Mouse (Mus musculus) liver, postnatal 0 days (tissue): ENCODE measurements around the gene Ogfod1. TPM values are rescaled to one million over a fixed set of nuclear protein-coding genes. Genes with fewer than 3 reads are reported as not detected.

Experiments used
- ATAC-seq: fragments of 200-750 bp; cut with Nextera tagmentation; 2 replicates; pipeline ENCODE4 v1.8.0; 2017; ENCODE audit warnings: mild to moderate bottlenecking, moderate library complexity
- DNase-seq: peaks from one replicate; pipeline ENCODE4 v3.0.0-alpha.2; 2016
- H3K27ac ChIP-seq: fragments of 300-500 bp; sonication (generic); 2 replicates; pipeline ENCODE4 v1.5.1; 2014; ENCODE audit warnings: antibody characterized with exemption, moderate library complexity, mild to moderate bottlenecking, low read depth
- H3K27me3 ChIP-seq: fragments of 300-500 bp; sonication (generic); 2 replicates; pipeline ENCODE4 v1.6.1; 2014; ENCODE audit warnings: low read length, control low read depth, mixed read lengths; ENCODE audit not compliant: insufficient read depth
- H3K36me3 ChIP-seq: fragments of 300-500 bp; sonication (generic); replicated peaks from 2 replicates; pipeline ENCODE4 v1.6.1; 2014; ENCODE audit warnings: mild to moderate bottlenecking, control low read depth, low read length, moderate library complexity, mixed read lengths; ENCODE audit not compliant: insufficient read depth
- H3K4me1 ChIP-seq: fragments of 300-500 bp; sonication (generic); 2 replicates; pipeline ENCODE4 v1.6.1; 2014; ENCODE audit warnings: antibody characterized with exemption, mild to moderate bottlenecking, control low read depth; ENCODE audit not compliant: insufficient read depth
- H3K4me2 ChIP-seq: fragments of 300-500 bp; sonication (generic); 2 replicates; pipeline ENCODE4 v1.6.1; 2014; ENCODE audit warnings: low read depth, mild to moderate bottlenecking, low read length, moderate library complexity, mixed read lengths
- H3K4me3 ChIP-seq: fragments of 300-500 bp; sonication (generic); 2 replicates; pipeline ENCODE4 v1.5.1; 2014; ENCODE audit warnings: low read depth, low read length
- H3K9ac ChIP-seq: fragments of 300-500 bp; sonication (generic); replicated peaks from 2 replicates; pipeline ENCODE4 v1.6.1; 2014; ENCODE audit warnings: mild to moderate bottlenecking, moderate library complexity
- H3K9me3 ChIP-seq: fragments of 300-500 bp; sonication (generic); 2 replicates; pipeline ENCODE4 v1.6.1; 2016; ENCODE audit warnings: mild to moderate bottlenecking, control low read depth, low read length, mixed read lengths
- CTCF ChIP-seq: sonication (generic); IDR thresholded peaks from 2 replicates; pipeline ENCODE4 v1.5.1; 2016; ENCODE audit warnings: antibody characterized with exemption, low read depth
- EP300 ChIP-seq: IDR thresholded peaks from 2 replicates; pipeline ENCODE4 v1.6.1; 2016; ENCODE audit warnings: antibody characterized with exemption, low read depth, mild to moderate bottlenecking
- WGBS: fragments of 180-500 bp; shearing (Covaris S2); extraction: QIAGEN DNeasy Blood & Tissue Kit; methylation state at CpG from one replicate; pipeline ENCODE4 v1.1.7; 2014; ENCODE audit not compliant: insufficient replicate concordance; 5-methylcytosine and 5-hydroxymethylcytosine counted together
- polyA plus RNA-seq: library from polyadenylated mRNA; unstranded; fragments of >200 nt; fragmentation: Nextera tagmentation; extraction: Ambion mirVana; gene quantifications from 2 replicates; pipeline ENCODE4 v1.2.1, GENCODE M21; 2015

Gene Ogfod1
- polyA plus RNA-seq, 1 experiment from 2014 or later: 3.5 TPM

DNA sequence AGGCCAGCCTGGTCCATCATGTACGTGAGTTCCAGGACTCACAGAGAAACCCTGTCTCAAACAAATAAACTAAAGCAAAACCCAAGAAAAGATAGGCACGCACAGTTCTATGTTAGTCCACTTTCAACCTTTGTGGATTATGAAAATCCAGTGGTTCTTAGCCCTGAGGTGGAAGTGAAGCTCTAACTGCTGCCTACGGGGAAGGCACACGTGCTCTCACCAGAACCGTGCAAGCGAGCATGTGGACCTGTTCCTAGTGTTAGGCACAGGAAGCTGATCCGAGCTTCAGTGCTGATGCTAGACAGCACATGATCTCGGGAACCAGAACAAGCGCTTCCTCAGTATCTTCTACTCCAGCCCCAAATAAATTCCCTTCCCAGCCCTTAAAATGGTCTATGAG, 55.9 kb downstream of the Ogfod1 start:
- WGBS: 71% methylated on average over 9 of the region's 9 CpGs
- H3K4me1 ChIP-seq: 0 out of 2 replicates have a peak, but pooled peaks cover 3% of the 10 kb centered on the region
- no peaks in the 10 kb centered on the region for H3K9me3 ChIP-seq
- H3K4me3 ChIP-seq: no peak overlapping the region
- no peak for ATAC-seq
- no peak for DNase-seq
- H3K9ac ChIP-seq: no peak overlapping the region
- H3K36me3 ChIP-seq: no peaks in the 10 kb centered on the region
- no peak overlapping the region for H3K4me2 ChIP-seq
- H3K27ac ChIP-seq: no peak overlapping the region
- TF ChIP-seq CTCF (no peak), EP300 (no peak)
- no peaks in the 10 kb centered on the region for H3K27me3 ChIP-seq

DNA sequence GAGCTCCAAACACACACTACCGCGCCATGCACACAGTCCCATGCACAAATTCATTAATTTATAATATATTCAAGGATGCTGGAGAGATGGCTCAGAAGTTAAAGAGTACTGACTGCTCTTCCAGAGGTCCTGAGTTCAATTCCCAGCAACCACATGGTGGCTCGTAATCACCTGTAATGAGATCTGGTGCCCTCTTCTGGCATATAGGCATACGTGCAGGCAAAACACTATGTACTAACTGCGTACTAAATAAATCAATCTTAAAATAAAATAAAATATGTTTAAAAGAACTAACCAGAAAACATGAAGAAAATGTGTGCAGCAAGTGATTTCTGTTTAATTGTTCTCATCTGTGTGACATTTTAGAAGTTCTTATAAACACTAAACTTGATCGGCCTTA, 57.3 kb downstream of the Ogfod1 start:
- H3K4me1 ChIP-seq: peaks cover 10% of the 10 kb centered on the region
- H3K36me3 ChIP-seq: no peaks in the 10 kb centered on the region
- no peak for ATAC-seq
- no peak overlapping the region for H3K4me2 ChIP-seq
- TF ChIP-seq CTCF: peak; percentile 43
- TF ChIP-seq EP300: no peak
- no peaks in the 10 kb centered on the region for H3K27me3 ChIP-seq
- no peak overlapping the region for H3K4me3 ChIP-seq
- DNase-seq: no peak
- H3K27ac ChIP-seq: no peak overlapping the region
- no peak overlapping the region for H3K9ac ChIP-seq
- 79% methylated on average over 6 of the region's 6 CpGs for WGBS
- H3K9me3 ChIP-seq: no peaks in the 10 kb centered on the region

DNA sequence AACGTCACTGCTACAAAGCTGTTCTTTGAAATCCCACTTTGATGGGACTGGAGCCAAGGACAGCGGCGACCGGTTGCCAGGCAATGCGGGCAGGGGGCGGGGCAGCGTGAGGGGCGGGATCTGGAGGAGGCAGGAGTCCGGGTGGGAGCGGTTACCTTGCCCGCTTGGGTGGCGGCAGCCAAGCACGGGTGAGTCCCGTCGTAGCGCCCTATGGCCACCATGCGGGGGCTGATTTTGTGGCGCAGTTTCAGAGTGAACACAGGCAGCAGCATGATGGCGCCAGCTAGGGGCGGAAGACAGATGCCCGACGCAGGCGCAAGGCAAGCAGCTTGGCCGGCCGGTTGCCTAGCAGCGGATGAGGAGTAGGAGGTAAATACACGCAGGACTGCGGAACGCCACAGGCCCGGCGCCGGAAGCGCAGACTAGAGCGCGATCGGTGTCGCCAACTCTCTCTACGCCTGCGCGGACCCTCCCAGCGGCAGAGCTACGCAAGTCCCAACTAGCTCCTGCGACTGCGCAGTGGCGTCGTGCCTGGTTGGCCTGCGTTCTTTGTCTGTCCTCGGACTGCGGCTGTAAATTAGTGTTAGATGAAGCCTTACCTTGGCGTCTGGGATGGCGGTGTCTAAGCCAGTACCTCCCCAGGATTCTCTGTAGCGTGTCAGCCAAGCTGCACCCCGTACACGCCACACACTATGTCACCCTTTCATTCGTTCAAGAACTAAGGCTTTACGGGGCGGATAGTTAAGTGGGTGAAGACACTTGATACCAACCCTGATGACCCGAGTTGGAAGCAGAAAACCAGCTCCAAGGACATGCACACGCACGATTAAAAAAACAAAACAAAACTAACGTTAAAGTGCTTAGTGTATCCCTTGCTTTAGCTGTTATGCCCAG, 61.3 kb downstream of the Ogfod1 start, which contains the start of gene Bbs2:
Gene Bbs2, minus strand, starts transcription at position 848 of the 894 bp plus-strand sequence.
- TF ChIP-seq EP300 (no peak), CTCF (peak; percentile 66)
- Histone ChIP-seq H3K9me3 (no peaks in the 10 kb centered on the region), H3K9ac (peak within 1 kb of the TSS; percentile 55), H3K36me3 (no peaks in the 10 kb centered on the region), H3K27ac (peak within 1 kb of the TSS; percentile 79), H3K4me3 (peak within 1 kb of the TSS; percentile 64), H3K4me2 (peak within 1 kb of the TSS; percentile 68), H3K27me3 (no peaks in the 10 kb centered on the region), H3K4me1 (peaks cover 10% of the 10 kb centered on the region)
- WGBS: 3% methylated on average over 61 of the region's 61 CpGs
- DNase-seq: peak; percentile 98
- ATAC-seq: peak; percentile 100

DNA sequence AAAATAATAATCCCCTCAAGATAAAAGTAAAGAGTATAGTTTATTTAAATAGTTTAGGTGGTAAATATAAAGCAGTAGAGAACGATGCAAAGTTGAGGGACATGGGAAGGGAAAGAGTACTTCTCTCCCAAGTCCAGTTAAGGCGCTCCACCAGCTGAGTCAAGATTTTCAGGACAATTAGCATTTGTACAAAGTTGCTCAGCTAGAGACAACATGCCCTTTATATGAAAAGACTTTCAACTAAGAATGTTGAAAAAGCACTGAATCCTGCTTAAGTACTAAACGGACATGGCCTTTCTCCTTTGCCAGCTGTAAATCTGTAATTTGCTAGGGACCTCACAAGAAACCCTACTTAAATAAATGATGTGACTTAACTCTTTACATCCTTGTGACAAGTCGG, 62.0 kb downstream of the Ogfod1 start:
- no peaks in the 10 kb centered on the region for H3K27me3 ChIP-seq
- H3K4me2 ChIP-seq: peak overlapping the region; percentile 68
- H3K36me3 ChIP-seq: no peaks in the 10 kb centered on the region
- peak overlapping the region; percentile 55; the same call in 1 of the 2 replicates for H3K9ac ChIP-seq
- WGBS: 64% methylated on average over 4 of the region's 4 CpGs
- DNase-seq (no peak), ATAC-seq (no peak)
- H3K27ac ChIP-seq: peak overlapping the region; percentile 79
- H3K9me3 ChIP-seq: no peaks in the 10 kb centered on the region
- peak overlapping the region; percentile 64 for H3K4me3 ChIP-seq
- no peak for TF ChIP-seq EP300
- no peak for TF ChIP-seq CTCF
- peaks cover 10% of the 10 kb centered on the region for H3K4me1 ChIP-seq

DNA sequence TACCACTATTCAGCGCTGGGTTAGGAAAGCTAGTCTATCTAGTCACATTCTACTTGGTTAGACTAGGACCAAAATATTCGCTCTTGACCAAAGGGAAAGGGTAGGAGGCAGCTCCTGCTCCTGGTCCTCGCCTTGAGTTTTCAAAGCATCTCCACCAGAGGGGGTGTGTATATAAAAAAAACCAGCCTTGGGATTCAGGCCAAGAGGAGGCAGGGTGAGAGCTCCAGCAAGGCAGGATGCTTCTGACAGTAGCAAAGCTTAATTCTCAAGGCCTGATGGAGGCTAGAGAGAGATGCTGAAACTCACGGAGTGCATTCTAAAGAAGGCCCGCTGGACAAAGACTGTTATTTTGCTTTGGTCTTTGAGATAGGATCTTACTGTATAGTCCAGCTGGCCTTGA, 67.1 kb downstream of the Ogfod1 start:
- Histone ChIP-seq H3K9ac (no peak overlapping the region), H3K36me3 (no peaks in the 10 kb centered on the region), H3K4me1 (peaks cover under 1% of the 10 kb centered on the region), H3K4me3 (no peak overlapping the region), H3K27ac (no peak overlapping the region), H3K4me2 (no peak overlapping the region), H3K27me3 (no peaks in the 10 kb centered on the region), H3K9me3 (no peaks in the 10 kb centered on the region)
- no peak for TF ChIP-seq EP300
- TF ChIP-seq CTCF: no peak; the same call in 1 of the 2 replicates
- DNase-seq (no peak), ATAC-seq (no peak)
- WGBS: 52% methylated on average over 5 of the region's 5 CpGs

DNA sequence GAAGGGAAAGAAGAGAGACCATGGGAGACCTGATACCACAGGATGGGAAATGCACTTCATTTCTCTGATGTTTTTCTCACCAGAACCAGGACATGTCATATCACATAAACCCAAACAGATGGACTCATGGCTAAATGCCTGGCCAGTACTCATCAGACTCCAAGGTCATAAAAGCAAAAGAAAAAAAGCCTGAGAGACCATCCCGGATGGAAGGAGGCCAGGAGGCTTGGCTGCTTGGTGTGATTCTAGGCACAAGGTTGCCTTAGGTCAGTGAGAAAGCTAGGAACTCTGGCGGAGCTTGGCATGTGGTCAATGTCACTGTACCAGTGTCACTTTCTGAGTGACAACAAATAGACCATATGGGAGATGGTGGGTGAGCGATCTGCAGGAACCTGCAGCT, 70.9 kb downstream of the Ogfod1 start:
- H3K27ac ChIP-seq: no peak overlapping the region
- ATAC-seq (no peak), DNase-seq (no peak)
- H3K4me1 ChIP-seq: peaks cover 15% of the 10 kb centered on the region
- H3K36me3 ChIP-seq: no peaks in the 10 kb centered on the region
- no peak overlapping the region for H3K4me3 ChIP-seq
- 59% methylated on average over 3 of the region's 3 CpGs for WGBS
- H3K9ac ChIP-seq: no peak overlapping the region
- no peaks in the 10 kb centered on the region for H3K27me3 ChIP-seq
- no peak overlapping the region for H3K4me2 ChIP-seq
- no peak for TF ChIP-seq EP300
- TF ChIP-seq CTCF: no peak
- H3K9me3 ChIP-seq: no peaks in the 10 kb centered on the region
